Mouse (Mus musculus): ENCODE measurements at regions not wholly inside any gene's neighbourhood (a gene's known extent, or its start where the extent isn't known, plus 50 kb on each side); places are given as distances from the start of the nearest gene placed in this dataset.
"Not testable (repeated sequence)": the region's sequence is repeated elsewhere in the genome, so short reads cannot be mapped to it uniquely, and the experiment has no call there.

DNA sequence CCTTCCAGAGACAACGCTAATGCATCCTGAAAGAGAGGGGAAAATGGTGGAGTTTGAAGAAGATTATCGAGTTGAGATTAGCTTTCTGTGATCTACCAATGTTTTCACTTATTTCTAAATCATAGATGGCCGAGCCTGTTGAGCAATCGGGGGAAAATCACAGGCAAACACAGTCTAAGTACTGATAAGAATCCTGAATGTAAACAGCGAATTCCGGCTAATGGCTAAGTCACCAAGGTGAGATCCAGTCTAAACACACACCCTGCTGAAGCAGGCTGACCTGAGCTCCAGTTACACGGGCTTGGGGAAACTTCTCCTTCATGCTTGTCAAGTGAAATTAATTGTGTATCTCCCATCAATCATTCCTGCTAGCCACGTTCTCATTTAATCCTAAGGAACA is 103.4 kb downstream of the Sox2 start:
- DNase-seq (ENCODE audit: low spot score): no peak
- 55% methylated on average over 8 of the region's 8 CpGs for WGBS

GRCm38 (mm10) chr3:34754781-34755180 is 104.6 kb downstream of the Sox2 start:
- Histone ChIP-seq H3K27ac (no peak overlapping the region), H3K4me3 (no peak overlapping the region), H3K4me1 (replicated peaks) (peaks cover 5% of the 10 kb centered on the region), H3K36me3 (no peaks in the 10 kb centered on the region), H3K27me3 (ENCODE audit: insufficient read depth, poor library complexity, severe bottlenecking) (no peaks in the 10 kb centered on the region), H3K9me3 (no peaks in the 10 kb centered on the region)
- WGBS: 94% methylated on average over 6 of the region's 6 CpGs
- no peak for DNase-seq (ENCODE audit: low spot score)

More for the DNA sequence above, 103.4 kb downstream of the Sox2 start:
- H3K9me3 ChIP-seq: no peaks in the 10 kb centered on the region
- H3K27me3 ChIP-seq (ENCODE audit: insufficient read depth, poor library complexity, severe bottlenecking): no peaks in the 10 kb centered on the region
- no peak overlapping the region for H3K27ac ChIP-seq
- H3K4me1 ChIP-seq (replicated peaks): peaks cover 7% of the 10 kb centered on the region
- no peaks in the 10 kb centered on the region for H3K36me3 ChIP-seq
- no peak overlapping the region for H3K4me3 ChIP-seq

GRCm38 (mm10) chr3:34755282-34755681 is 105.1 kb downstream of the Sox2 start:
- 93% methylated on average over 5 of the region's 5 CpGs for WGBS
- H3K4me1 ChIP-seq (replicated peaks); H3K27ac ChIP-seq; H3K4me3 ChIP-seq; H3K9me3 ChIP-seq; H3K36me3 ChIP-seq; DNase-seq (ENCODE audit: low spot score); H3K27me3 ChIP-seq (ENCODE audit: insufficient read depth, poor library complexity, severe bottlenecking): not testable (repeated sequence)

DNA sequence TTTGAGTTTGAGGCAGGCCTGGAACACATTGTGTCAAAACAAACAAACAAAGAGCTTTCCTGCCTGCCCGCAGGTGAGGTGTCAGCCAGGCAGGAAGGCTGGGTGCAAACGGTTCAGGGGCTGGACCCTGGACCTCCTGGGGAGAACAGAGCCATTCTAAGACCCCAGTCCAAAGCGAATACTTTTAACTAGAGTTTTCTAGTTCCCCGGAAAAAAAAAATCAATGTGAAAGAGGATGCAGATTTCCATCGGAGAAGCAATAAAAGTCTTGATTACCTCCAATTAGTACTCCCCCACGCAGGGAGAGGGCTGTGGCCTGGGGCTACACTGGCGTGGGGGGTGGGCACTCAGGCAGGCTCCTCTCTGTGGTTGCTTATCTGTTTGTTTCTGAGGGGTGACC is 106.4 kb downstream of the Sox2 start:
- WGBS: 28% methylated on average over 7 of the region's 7 CpGs

DNA sequence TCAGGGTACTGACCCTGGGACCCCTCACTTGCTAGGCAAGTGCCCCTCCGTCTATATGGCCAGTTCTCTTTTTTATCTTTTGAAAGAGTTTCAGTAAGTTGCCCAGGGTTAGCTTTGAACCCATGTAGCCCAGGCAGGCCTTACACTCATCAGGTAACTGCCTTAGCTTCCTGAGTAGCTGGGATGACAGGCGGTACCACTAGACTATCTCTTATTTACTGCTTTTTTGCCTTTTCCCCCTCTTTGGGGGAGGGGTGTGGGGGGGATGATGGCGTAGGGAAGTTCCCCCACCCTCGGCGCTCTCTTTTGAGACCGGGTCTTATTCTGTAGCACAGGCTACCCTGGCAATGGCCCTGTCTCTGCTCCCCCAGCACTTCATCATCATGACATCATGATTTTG is 106.9 kb downstream of the Sox2 start:
- no peaks in the 10 kb centered on the region for H3K4me1 ChIP-seq (replicated peaks)
- 72% methylated on average over 6 of the region's 6 CpGs for WGBS

More for the DNA sequence above, 106.4 kb downstream of the Sox2 start:
- H3K27me3 ChIP-seq (ENCODE audit: insufficient read depth, poor library complexity, severe bottlenecking): no peaks in the 10 kb centered on the region
- H3K9me3 ChIP-seq: no peaks in the 10 kb centered on the region
- no peak overlapping the region for H3K27ac ChIP-seq
- H3K4me1 ChIP-seq (replicated peaks): no peaks in the 10 kb centered on the region
- no peak for DNase-seq (ENCODE audit: low spot score)
- no peak overlapping the region for H3K4me3 ChIP-seq
- H3K36me3 ChIP-seq: no peaks in the 10 kb centered on the region

DNA sequence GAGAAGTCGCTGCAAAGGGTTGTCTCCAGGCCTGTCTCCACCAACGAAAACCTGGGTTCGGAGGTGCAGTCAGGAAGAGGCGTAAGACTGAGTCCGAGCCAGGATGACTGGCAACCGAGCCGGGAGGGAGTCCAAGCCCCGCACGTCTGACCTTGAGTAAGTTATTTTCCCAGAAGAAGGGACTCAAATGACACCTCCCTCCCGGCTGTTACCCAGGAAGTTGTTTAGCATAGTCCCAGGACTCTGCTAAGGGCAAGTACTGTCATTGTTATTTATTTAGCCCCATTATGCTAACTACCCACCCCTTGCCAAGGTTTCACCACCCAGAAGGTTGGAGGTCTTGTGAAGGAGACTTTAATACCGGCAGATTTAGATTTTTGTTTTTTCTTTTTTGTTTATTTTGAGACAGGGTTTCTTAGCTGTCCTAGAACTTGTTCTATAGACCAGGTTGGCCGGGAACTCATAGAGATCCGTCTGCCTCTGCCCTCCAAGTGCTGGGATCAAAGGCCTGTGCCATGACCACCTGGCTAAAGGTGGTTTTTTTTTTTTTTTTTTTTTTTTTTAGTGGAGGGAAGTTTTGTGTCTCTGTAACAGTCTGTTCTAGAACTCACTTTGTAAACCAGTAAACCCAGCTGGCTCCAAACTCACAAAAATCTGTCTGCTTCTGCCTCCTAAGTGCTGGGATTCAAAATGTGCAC is 107.8 kb downstream of the Sox2 start:
- Histone ChIP-seq H3K36me3 (no peaks in the 10 kb centered on the region), H3K27ac (no peak overlapping the region)
- WGBS: 39% methylated on average over 13 of the region's 13 CpGs

More for the DNA sequence above, 106.9 kb downstream of the Sox2 start:
- no peak overlapping the region for H3K4me3 ChIP-seq
- no peaks in the 10 kb centered on the region for H3K36me3 ChIP-seq
- H3K27me3 ChIP-seq (ENCODE audit: insufficient read depth, poor library complexity, severe bottlenecking): no peaks in the 10 kb centered on the region
- DNase-seq (ENCODE audit: low spot score): no peak
- no peaks in the 10 kb centered on the region for H3K9me3 ChIP-seq
- H3K27ac ChIP-seq: no peak overlapping the region

GRCm38 (mm10) chr3:34759942-34760640 is 109.9 kb downstream of the Sox2 start:
- Histone ChIP-seq H3K36me3 (no peaks in the 10 kb centered on the region), H3K9me3 (no peaks in the 10 kb centered on the region), H3K4me3 (no peak overlapping the region), H3K27me3 (ENCODE audit: insufficient read depth, poor library complexity, severe bottlenecking) (no peaks in the 10 kb centered on the region), H3K27ac (no peak overlapping the region), H3K4me1 (replicated peaks) (no peaks in the 10 kb centered on the region)
- 75% methylated on average over 19 of the region's 19 CpGs for WGBS
- DNase-seq (ENCODE audit: low spot score): no peak

More for the DNA sequence above, 107.8 kb downstream of the Sox2 start:
- H3K4me3 ChIP-seq: no peak overlapping the region
- DNase-seq (ENCODE audit: low spot score): no peak
- H3K27me3 ChIP-seq (ENCODE audit: insufficient read depth, poor library complexity, severe bottlenecking): no peaks in the 10 kb centered on the region
- no peaks in the 10 kb centered on the region for H3K9me3 ChIP-seq
- H3K4me1 ChIP-seq (replicated peaks): no peaks in the 10 kb centered on the region

DNA sequence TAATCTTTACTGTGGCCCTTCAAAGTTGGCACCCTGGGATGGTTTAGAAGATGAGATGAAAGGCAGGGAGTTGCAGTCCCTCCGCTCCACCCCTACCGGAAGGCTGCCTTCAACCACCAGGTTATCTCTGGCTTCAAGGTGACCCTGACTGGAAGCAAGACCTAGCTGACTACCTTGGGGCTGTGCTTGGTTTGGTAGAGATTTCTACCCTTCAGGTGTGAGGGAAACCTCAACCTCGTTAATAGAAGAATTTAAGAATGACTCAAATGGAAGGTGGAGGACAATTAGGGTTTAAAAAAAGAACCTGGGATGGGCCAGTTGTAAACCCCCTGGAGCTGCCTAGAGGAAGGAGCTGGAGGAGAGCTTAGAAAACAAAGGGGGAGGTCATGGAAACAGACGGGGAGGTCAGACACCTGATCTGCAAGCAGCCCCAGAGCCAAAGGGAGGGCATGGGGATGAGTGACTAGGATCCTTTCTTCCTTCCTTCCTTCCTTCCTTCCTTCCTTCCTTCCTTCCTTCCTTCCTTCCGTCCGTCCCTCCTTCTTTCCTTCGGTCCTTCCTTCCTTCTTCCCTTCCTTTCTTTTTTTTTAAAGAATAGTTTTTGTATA is 111.1 kb downstream of the Sox2 start:
- 69% methylated on average over 7 of the region's 7 CpGs for WGBS
- H3K36me3 ChIP-seq: no peaks in the 10 kb centered on the region

GRCm38 (mm10) chr3:34761783-34762182 is 111.6 kb downstream of the Sox2 start:
- H3K4me1 ChIP-seq (replicated peaks): no peaks in the 10 kb centered on the region
- H3K36me3 ChIP-seq: no peaks in the 10 kb centered on the region
- H3K27me3 ChIP-seq (ENCODE audit: insufficient read depth, poor library complexity, severe bottlenecking): no peaks in the 10 kb centered on the region
- no peaks in the 10 kb centered on the region for H3K9me3 ChIP-seq
- WGBS: 95% methylated on average over 4 of the region's 4 CpGs
- no peak overlapping the region for H3K27ac ChIP-seq
- DNase-seq (ENCODE audit: low spot score): no peak
- H3K4me3 ChIP-seq: no peak overlapping the region

More for the DNA sequence above, 111.1 kb downstream of the Sox2 start:
- Histone ChIP-seq H3K4me1 (replicated peaks) (no peaks in the 10 kb centered on the region), H3K27ac (no peak overlapping the region), H3K27me3 (ENCODE audit: insufficient read depth, poor library complexity, severe bottlenecking) (no peaks in the 10 kb centered on the region), H3K9me3 (no peaks in the 10 kb centered on the region), H3K4me3 (no peak overlapping the region)
- DNase-seq (ENCODE audit: low spot score): no peak

GRCm38 (mm10) chr3:34764559-34764958 is 114.4 kb downstream of the Sox2 start:
- Histone ChIP-seq H3K36me3 (no peaks in the 10 kb centered on the region), H3K4me1 (replicated peaks) (peaks cover 2% of the 10 kb centered on the region; the same call in 1 of the 2 replicates), H3K27me3 (ENCODE audit: insufficient read depth, poor library complexity, severe bottlenecking) (no peaks in the 10 kb centered on the region), H3K9me3 (no peaks in the 10 kb centered on the region), H3K27ac (no peak overlapping the region), H3K4me3 (no peak overlapping the region)
- no peak for DNase-seq (ENCODE audit: low spot score)
- 60% methylated on average over 2 of the region's 2 CpGs for WGBS

- Histone ChIP-seq H3K9me3 (no peaks in the 10 kb centered on the region), H3K4me1 (replicated peaks) (peaks cover 5% of the 10 kb centered on the region; the same call in 1 of the 2 replicates), H3K27me3 (ENCODE audit: insufficient read depth, poor library complexity, severe bottlenecking) (no peaks in the 10 kb centered on the region), H3K27ac (no peak overlapping the region), H3K36me3 (no peaks in the 10 kb centered on the region), H3K4me3 (no peak overlapping the region)
- DNase-seq (ENCODE audit: low spot score): no peak
- 77% methylated on average over 6 of the region's 6 CpGs for WGBS
Measured at GRCm38 (mm10) chr3:34765151-34765550, 114.9 kb downstream of the Sox2 start.

GRCm38 (mm10) chr3:34769818-34770217 is 119.6 kb downstream of the Sox2 start:
- no peak for DNase-seq (ENCODE audit: low spot score)
- WGBS: 21% methylated on average over 2 of the region's 3 CpGs
- 0 out of 2 replicates have a peak, but pooled peaks cover 4% of the 10 kb centered on the region for H3K27me3 ChIP-seq (ENCODE audit: insufficient read depth, poor library complexity, severe bottlenecking)
- no peaks in the 10 kb centered on the region for H3K9me3 ChIP-seq
- no peak overlapping the region for H3K27ac ChIP-seq
- no peak overlapping the region for H3K4me3 ChIP-seq
- no peaks in the 10 kb centered on the region for H3K36me3 ChIP-seq
- H3K4me1 ChIP-seq (replicated peaks): peaks cover 15% of the 10 kb centered on the region

GRCm38 (mm10) chr3:34770271-34770670 is 120.1 kb downstream of the Sox2 start:
- no peak for DNase-seq (ENCODE audit: low spot score)
- peaks cover 15% of the 10 kb centered on the region for H3K4me1 ChIP-seq (replicated peaks)
- 0 out of 2 replicates have a peak, but pooled peaks cover 4% of the 10 kb centered on the region for H3K27me3 ChIP-seq (ENCODE audit: insufficient read depth, poor library complexity, severe bottlenecking)
- no peak overlapping the region for H3K27ac ChIP-seq
- H3K4me3 ChIP-seq: no peak overlapping the region
- WGBS: 77% methylated on average over 6 of the region's 6 CpGs
- H3K36me3 ChIP-seq: no peaks in the 10 kb centered on the region
- no peaks in the 10 kb centered on the region for H3K9me3 ChIP-seq
